Mouse (Mus musculus): ENCODE data around the gene Acsbg1.

- TF ChIP-seq MAX (IDR thresholded peaks at IDR 0.05) (no peak), MYOD1 (IDR thresholded peaks at IDR 0.05; ENCODE audit: control insufficient read depth, insufficient read length, low read depth) (no peak)
These were observed 75.9 kb downstream of the Acsbg1 start for GRCm38 (mm10) chr9:54585839-54586198.
